Mouse (Mus musculus): Measurements from ENCODE around the gene Hoxa13.

Gene Hoxa13

GRCm38 (mm10) chr6:52272766-52273655 lies 12.3 kb upstream of the Hoxa13 start:
- in situ Hi-C loops (cut with MboI; ENCODE audit: unreplicated experiment in 2 of 2): loop anchor here in 1 of 2 experiments (25.0 kb wide), 1 partner anchor 1939 kb away; no protein-coding TSS in a partner anchor

- in situ Hi-C loops (cut with MboI; ENCODE audit: unreplicated experiment in 2 of 2): loop anchor here in 1 of 2 experiments (25.0 kb wide), 1 partner anchor 1942 kb away; no protein-coding TSS in a partner anchor
Observed at GRCm38 (mm10) chr6:52270494-52271480, 10.1 kb upstream of the Hoxa13 start.

GRCm38 (mm10) chr6:52268756-52269155 lies 8.1 kb upstream of the Hoxa13 start:
- in situ Hi-C loops (cut with MboI; ENCODE audit: unreplicated experiment in 2 of 2): loop anchor here in 1 of 2 experiments (25.0 kb wide), 1 partner anchor 1944 kb away; no protein-coding TSS in a partner anchor

GRCm38 (mm10) chr6:52268341-52268740 lies 7.7 kb upstream of the Hoxa13 start:
- in situ Hi-C loops (cut with MboI; ENCODE audit: unreplicated experiment in 2 of 2): loop anchor here in 1 of 2 experiments (25.0 kb wide), 1 partner anchor 1944 kb away; no protein-coding TSS in a partner anchor

- in situ Hi-C loops (cut with MboI; ENCODE audit: unreplicated experiment in 2 of 2): loop anchor here in 1 of 2 experiments (25.0 kb wide), 1 partner anchor 1945 kb away; no protein-coding TSS in a partner anchor
Observed at GRCm38 (mm10) chr6:52267691-52268090, 7.0 kb upstream of the Hoxa13 start.

- in situ Hi-C loops (cut with MboI; ENCODE audit: unreplicated experiment in 2 of 2): loop anchor here in 1 of 2 experiments (25.0 kb wide), 1 partner anchor 1945 kb away; no protein-coding TSS in a partner anchor
Observed at GRCm38 (mm10) chr6:52267221-52267620, 6.5 kb upstream of the Hoxa13 start.

- in situ Hi-C loops (cut with MboI; ENCODE audit: unreplicated experiment in 2 of 2): loop anchor here in 1 of 2 experiments (25.0 kb wide), 1 partner anchor 1946 kb away; no protein-coding TSS in a partner anchor
Observed at GRCm38 (mm10) chr6:52266666-52266985, 5.9 kb upstream of the Hoxa13 start.

- in situ Hi-C loops (cut with MboI; ENCODE audit: unreplicated experiment in 2 of 2): loop anchor here in 1 of 2 experiments (25.0 kb wide), 1 partner anchor 1946 kb away; no protein-coding TSS in a partner anchor
Observed at GRCm38 (mm10) chr6:52265913-52266665, 5.4 kb upstream of the Hoxa13 start.

- in situ Hi-C loops (cut with MboI; ENCODE audit: unreplicated experiment in 2 of 2): loop anchor here in 1 of 2 experiments (25.0 kb wide), 1 partner anchor 1947 kb away; no protein-coding TSS in a partner anchor
Observed at GRCm38 (mm10) chr6:52265306-52265912, 4.7 kb upstream of the Hoxa13 start.

- in situ Hi-C loops (cut with MboI; ENCODE audit: unreplicated experiment in 2 of 2): loop anchor here in 1 of 2 experiments (25.0 kb wide), 1 partner anchor 1948 kb away; no protein-coding TSS in a partner anchor
Observed at GRCm38 (mm10) chr6:52264106-52264790, 3.6 kb upstream of the Hoxa13 start.

GRCm38 (mm10) chr6:52263321-52263585 lies 2.6 kb upstream of the Hoxa13 start:
- in situ Hi-C loops (cut with MboI; ENCODE audit: unreplicated experiment in 2 of 2): loop anchor here in 1 of 2 experiments (25.0 kb wide), 1 partner anchor 1949 kb away; no protein-coding TSS in a partner anchor

- in situ Hi-C loops (cut with MboI; ENCODE audit: unreplicated experiment in 2 of 2): loop anchor here in 1 of 2 experiments (25.0 kb wide), 1 partner anchor 1950 kb away; no protein-coding TSS in a partner anchor
Observed at GRCm38 (mm10) chr6:52262463-52263320, 2.0 kb upstream of the Hoxa13 start.

- in situ Hi-C loops (cut with MboI; ENCODE audit: unreplicated experiment in 2 of 2): loop anchor here in 1 of 2 experiments (25.0 kb wide), 1 partner anchor 1950 kb away; no protein-coding TSS in a partner anchor
Observed at GRCm38 (mm10) chr6:52261751-52262462, 1.2 kb upstream of the Hoxa13 start.

GRCm38 (mm10) chr6:52259811-52260261 lies 844 bp downstream of the Hoxa13 start:
- in situ Hi-C loops (cut with MboI; ENCODE audit: unreplicated experiment in 2 of 2): loop anchor here in 1 of 2 experiments (5.0 to 25.0 kb wide), 4 partner anchors 587 to 1952 kb away; no protein-coding TSS in a partner anchor

- in situ Hi-C loops (cut with MboI; ENCODE audit: unreplicated experiment in 2 of 2): loop anchor here in 1 of 2 experiments (5.0 to 25.0 kb wide), 4 partner anchors 588 to 1953 kb away; no protein-coding TSS in a partner anchor
Observed at GRCm38 (mm10) chr6:52259081-52259790, 1.4 kb downstream of the Hoxa13 start.

- in situ Hi-C loops (cut with MboI; ENCODE audit: unreplicated experiment in 2 of 2): loop anchor here in 1 of 2 experiments (5.0 to 25.0 kb wide), 4 partner anchors 590 to 1955 kb away; no protein-coding TSS in a partner anchor
Observed at GRCm38 (mm10) chr6:52256956-52257355, 3.7 kb downstream of the Hoxa13 start.
